Mouse (Mus musculus): ENCODE measurements around the gene Gm28230. TPM values are rescaled to one million over a fixed set of nuclear protein-coding genes. Genes with fewer than 3 reads are reported as not detected.

The Gm28230 gene
- polyA plus RNA-seq, 1 experiment, result 0.45 TPM

DNA sequence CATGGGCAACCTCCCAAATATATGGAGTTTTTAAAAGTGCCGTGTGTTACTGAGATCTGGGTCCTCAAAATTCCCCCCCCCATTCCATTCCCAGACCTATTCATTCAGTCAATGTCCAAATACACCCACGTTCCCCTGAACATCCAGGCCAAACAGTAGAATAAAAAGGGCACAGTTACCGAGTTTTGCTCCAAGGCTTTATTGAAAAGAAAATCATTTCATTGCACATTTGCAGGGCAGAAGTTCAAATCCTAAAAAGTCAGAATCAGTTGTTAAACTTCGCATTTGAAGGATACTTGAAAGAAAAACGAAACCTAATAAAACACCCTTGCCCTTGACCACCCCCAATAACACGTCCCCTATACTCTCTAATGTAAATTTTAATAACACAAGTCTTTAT lies 23.7 kb upstream of the Gm28230 start:
- 45% methylated on average over 6 of the region's 6 CpGs for WGBS
- no peak for DNase-seq (ENCODE audit: low read depth, low spot score)

DNA sequence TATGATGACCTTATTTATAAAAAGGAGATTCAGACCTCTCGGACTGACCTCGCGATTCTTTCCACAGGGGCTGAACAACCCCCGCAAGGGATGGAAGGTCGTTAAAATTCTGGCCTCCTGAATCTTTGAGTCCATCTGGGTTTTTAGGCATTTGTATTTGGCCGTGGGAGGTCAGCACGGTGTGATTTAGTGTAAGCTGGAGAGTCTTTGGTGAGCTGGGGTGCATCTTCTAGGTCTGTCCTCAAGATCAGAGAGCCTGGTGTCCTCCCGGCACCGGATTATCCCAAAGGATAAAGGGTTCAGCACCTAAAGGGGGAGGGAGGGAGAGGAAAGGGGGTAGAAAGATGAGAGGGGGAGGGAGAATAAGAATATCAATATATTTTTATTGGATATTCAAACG lies 23.2 kb upstream of the Gm28230 start:
- no peak for DNase-seq (ENCODE audit: low read depth, low spot score)
- WGBS, result 39% methylated on average over 10 of the region's 10 CpGs

DNA sequence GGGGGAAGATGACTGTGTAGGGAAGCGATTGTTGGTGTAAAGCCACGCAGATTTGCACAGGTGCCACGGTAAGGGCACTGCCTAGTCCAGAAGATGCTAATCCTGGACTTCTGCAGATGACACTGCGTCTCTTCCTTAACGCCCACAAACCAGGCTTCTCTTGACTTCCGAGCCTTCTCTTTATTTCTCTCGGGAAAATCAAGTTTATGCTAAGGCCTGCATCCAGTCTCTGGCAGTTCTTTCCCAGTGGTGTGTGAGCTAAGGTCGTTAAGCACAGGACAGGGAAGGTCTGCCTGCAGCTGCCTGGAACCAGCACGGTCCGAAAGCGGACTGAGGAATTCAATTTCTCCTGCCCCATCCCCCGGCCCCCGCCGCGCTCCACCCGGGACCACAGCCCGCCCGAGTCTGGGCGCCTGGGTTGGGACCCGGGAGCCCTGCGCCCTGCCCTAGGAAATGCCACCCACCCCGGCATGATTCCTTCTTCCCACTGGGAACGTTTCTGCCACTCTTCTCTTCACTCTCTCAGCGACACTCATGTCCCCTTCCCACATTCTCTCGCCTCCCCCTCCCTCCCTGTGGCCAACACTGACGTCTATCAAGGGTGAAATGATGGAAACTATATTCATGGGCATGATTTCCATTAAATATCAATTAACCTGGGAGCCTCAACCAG lies 22.7 kb upstream of the Gm28230 start:
- no peak for DNase-seq (ENCODE audit: low read depth, low spot score)
- WGBS, result 27% methylated on average over 26 of the region's 26 CpGs

DNA sequence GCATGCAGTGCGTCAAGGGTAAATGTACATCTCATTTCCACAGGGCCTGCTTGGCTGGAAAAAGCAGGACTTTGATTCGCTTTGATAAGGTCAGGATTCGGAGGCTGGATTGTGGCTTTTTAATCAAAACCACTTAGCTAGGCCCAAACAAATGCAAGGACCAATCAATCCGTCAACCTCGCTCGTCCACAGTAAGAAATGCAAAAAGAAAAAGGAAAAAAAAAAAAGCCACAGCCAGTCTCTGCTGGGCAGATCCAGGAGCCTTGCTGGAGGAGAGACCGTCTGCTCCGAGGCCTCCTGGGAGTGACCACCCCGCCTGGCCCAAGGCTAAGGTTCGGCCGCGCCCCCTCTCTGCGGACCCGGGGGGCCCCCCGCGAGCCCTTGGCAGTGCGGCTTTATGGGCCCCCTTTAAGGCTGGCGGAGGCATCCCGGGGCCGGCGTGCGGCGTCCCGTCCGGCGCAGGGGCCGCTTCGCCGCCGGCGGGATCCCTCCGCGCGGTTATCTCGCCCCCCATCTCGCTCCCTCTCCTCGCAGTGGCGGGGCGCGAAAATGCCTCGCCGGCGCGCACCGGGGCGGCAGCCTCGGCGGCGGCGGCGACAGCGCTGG lies 22.0 kb upstream of the Gm28230 start, which contains the start of gene Hoxd8:
Gene Hoxd8 (plus strand): TSS at position 223 of the 606 bp plus-strand sequence.
- 3% methylated on average over 48 of the region's 52 CpGs for WGBS
- no peak for DNase-seq (ENCODE audit: low read depth, low spot score)

- DNase-seq (ENCODE audit: low read depth, low spot score), result no peak
- WGBS, result under 1% methylated on average over 57 of the region's 66 CpGs
Observed at GRCm38 (mm10) chr2:74704999-74705466, 21.5 kb upstream of the Gm28230 start.

- WGBS, result under 1% methylated on average over 69 of the region's 85 CpGs
- no peak for DNase-seq (ENCODE audit: low read depth, low spot score)
Observed at GRCm38 (mm10) chr2:74705467-74706089, 20.9 kb upstream of the Gm28230 start.

GRCm38 (mm10) chr2:74706393-74706960 lies 20.1 kb upstream of the Gm28230 start:
- DNase-seq (ENCODE audit: low read depth, low spot score), result no peak
- WGBS, result 19% methylated on average over 13 of the region's 13 CpGs

- WGBS, result 57% methylated on average over 7 of the region's 7 CpGs
- DNase-seq (ENCODE audit: low read depth, low spot score), result no peak
Observed at GRCm38 (mm10) chr2:74707599-74707998, 18.9 kb upstream of the Gm28230 start.

- DNase-seq (ENCODE audit: low read depth, low spot score), result no peak
- WGBS, result 32% methylated on average over 4 of the region's 4 CpGs
Observed at GRCm38 (mm10) chr2:74708676-74709075, 17.9 kb upstream of the Gm28230 start.

- DNase-seq (ENCODE audit: low read depth, low spot score), result no peak
- WGBS, result 33% methylated on average over 5 of the region's 5 CpGs
Observed at GRCm38 (mm10) chr2:74709465-74710419, 16.8 kb upstream of the Gm28230 start.

- DNase-seq (ENCODE audit: low read depth, low spot score), result no peak
- 6% methylated on average over 16 of the region's 16 CpGs for WGBS
Observed at GRCm38 (mm10) chr2:74710929-74711543, 15.5 kb upstream of the Gm28230 start.

DNA sequence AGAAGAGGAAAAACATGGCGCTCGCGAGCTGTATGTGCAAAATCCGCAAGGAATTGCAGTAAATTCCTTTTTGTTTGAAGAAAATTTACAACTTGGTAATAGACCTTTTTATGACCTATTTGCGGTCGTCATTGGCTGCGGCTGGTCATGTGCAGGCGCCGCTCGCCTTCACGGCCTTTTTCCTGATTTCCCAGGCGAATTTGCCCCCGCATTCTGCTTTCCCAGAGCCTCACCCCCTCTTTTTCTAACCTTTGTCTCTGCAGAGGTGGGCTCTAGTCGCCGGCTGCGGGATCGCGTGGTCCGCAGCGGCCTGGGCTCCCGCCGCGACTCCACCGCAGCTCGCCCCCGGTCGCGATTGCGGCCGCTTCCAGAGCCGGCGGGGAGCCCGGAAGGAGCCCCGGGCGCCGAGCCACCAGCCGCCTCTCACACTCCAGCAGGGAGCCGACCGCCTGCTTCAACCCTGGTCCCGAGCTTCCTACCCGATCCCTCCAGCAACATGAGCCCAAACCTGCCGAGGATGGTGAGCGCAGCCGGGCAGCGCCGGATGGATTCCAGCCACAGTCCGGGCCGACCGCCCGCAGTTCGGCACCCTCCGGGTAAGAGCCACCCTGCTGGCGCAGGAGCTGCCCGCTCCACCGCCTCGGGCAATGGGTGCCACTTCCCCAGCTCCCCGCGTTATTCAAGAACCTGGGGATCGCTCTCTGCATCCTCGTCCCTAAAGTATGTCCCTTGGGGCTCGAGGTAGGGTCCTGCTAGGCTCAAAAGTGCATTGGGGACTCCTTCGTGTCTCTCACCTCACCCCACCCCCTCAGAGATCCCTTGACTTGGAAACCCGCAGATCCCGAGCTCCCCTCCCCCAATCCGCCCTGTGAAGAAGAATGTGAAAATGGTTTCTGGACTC lies 14.6 kb upstream of the Gm28230 start, which contains the start of the genes Hoxd3 and Hoxd4:
Gene Hoxd3 (plus strand): TSS at position 207 of the 901 bp plus-strand sequence.
Gene Hoxd4 (plus strand): TSS at position 209 of the 901 bp plus-strand sequence.
- 2% methylated on average over 65 of the region's 65 CpGs for WGBS
- no peak for DNase-seq (ENCODE audit: low read depth, low spot score)

DNA sequence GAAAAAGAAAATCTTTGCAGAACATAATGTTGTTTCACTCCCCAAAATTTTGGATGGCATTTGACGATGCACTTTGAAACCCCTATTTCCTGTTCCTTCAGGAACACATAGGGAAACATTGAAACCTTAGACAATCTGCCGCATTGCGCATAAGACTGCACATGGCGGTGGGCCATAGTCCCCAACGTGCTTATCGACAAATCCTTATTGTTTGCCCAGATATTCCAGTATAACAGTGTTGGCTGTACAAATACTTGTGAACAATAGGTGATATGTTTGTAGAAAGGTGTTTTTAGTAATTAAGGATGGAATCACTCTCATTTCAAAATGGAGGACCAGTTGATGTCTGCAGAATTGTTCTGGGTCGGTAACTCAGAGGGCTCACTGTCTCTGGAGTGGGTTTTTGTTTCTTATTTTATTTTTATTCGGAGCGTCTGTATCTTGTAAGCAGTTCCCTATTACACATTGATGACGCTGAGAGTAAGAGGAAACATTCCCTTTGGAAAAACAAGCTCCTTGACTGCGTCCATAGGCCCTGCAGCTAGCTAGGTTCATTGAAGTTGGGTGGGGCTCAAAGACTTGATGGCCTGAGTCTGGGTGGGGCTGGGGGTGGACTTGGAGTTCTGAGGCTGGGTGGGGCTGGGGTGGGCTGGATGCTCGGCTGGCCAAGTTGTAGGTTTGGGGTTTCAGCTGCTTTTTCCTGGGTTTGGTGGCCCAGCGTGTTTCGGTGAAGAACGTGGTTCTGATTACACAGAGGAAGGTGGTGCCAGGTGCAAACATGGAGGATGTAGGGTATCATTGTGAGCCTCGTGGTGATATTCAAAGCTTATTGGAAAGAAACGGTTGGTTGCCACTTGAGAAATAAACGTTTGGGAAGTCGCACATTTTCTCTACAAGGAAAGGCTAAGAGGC lies 13.0 kb upstream of the Gm28230 start:
- 24% methylated on average over 19 of the region's 19 CpGs for WGBS

GRCm38 (mm10) chr2:74714156-74714789 lies 12.3 kb upstream of the Gm28230 start:
- 32% methylated on average over 18 of the region's 18 CpGs for WGBS
- DNase-seq (ENCODE audit: low read depth, low spot score), result no peak

More for the DNA sequence above, 13.0 kb upstream of the Gm28230 start:
- no peak for DNase-seq (ENCODE audit: low read depth, low spot score)

GRCm38 (mm10) chr2:74714881-74715280 lies 11.6 kb upstream of the Gm28230 start:
- no peak for DNase-seq (ENCODE audit: low read depth, low spot score)
- WGBS, result 14% methylated on average over 14 of the region's 14 CpGs

DNA sequence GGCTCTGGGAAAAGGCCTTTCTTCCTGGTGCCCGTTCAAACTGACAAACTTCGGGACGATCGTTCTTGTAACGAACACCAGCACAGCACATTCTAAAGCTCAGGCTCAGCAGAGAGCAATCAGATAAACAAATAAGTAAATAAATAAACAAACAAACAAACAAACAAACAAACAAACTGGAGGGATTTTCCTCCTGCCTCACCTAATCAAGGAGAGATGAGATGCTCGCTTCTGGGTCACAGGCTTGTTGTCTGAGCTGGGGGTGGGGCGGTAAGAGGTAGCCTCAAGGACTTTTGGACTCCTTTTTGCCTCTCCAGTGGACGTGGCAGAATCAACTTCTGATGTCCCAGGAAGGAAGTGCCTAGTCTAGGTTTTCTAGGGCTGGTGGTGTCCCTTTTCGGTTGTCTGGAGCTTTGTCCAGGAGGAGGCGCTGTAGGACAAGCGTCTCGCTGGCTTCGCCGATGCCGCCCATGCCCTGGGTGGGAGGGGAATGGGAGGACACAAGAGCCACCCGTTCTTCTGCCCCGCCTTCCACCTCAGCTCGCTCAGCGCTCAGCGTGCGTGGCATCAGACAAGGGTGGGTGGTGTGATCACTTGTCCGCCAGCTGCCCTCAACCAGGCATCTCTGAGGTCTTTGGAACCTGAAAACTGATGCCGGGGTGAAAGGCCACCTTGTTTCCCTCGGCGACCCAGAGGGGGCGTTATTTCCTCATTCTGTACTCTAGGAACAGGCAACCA lies 10.9 kb upstream of the Gm28230 start:
- WGBS, result 5% methylated on average over 26 of the region's 26 CpGs
- DNase-seq (ENCODE audit: low read depth, low spot score), result peak; percentile 68
